Mouse (Mus musculus) cerebellum, adult (tissue): ENCODE measurements around the gene Tacc3.

Source experiments
- ATAC-seq: cut with Nextera tagmentation; 2 replicates; pipeline ENCODE4 v1.9.2; 2017; ENCODE audit warnings: mild to moderate bottlenecking, moderate library complexity, mixed read lengths; ENCODE audit not compliant: insufficient number of reproducible peaks, low FRiP score, low TSS enrichment

Gene Tacc3

DNA sequence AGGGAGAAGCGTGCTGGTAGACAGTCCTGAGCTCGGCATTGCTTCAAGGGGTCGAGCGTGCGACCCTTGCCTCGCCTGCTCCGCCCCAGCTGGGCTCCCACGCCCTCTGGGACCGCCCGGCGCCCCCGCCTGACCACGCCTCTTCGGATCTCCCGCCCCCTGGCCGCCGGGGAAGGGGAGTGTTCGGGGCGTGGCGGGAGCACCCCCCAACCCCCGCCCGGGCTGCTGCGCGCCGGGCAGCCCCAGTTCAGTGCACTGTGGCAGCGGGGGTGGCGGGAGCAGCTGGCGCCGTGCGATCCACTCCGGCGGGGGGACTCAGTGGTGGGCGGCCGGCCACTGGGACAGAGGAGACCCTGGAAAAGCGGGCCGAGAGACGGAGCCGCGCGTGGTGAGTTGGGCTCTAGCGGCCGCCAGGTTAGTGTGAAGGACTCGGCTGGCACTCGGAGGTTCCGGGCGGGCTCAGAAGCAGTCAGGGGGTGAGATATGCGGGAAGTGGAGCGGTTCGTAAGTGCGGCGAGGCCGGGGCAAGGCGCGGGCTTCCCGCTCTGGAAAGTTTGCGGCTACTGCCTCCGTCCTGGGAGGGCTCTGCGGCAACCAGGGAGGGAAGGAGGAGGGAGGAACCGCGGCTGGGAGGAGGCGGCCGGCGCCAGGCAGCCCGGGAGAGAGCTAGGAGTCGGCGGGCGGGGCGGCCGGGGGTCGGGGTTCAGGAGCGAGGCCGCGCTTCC lies 63.8 kb downstream of the Tacc3 start, which contains the start of gene Fgfr3:
Gene Fgfr3 (plus strand): TSS at position 134 of the 725 bp plus-strand sequence.
- ATAC-seq = no peak

DNA sequence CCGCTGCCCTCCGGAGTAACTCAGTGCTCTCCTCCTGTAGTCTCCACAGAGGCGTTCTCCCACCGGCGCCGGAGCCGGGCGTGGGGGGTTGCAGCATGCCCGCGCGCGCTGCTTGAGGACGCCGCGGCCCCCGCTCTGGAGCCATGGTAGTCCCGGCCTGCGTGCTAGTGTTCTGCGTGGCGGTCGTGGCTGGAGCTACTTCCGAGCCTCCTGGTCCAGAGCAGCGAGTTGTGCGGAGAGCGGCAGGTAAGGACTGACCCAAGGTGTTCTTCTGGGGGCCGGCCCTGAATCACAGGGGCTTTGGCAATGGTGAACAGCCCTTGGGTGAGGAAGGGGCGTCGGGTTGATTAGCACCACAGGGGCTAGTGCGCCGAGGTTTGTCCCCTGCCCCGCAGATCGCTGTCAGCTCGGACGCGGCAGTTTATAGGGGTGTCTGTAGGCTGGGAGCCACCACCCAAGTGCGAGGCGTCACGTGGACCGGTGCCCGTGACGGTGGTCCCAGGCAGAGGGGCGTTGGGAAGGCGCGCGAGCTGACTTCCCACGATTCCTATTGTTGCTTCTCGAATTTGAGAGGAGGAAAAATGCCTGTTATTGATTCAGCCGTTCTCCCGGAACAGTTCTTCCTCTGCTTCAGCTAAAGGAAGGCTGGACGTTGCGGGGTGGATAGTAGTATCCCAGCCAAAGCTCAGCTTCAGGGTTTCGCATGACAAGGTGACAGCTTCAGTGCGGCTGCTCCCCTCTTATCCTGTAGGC lies 64.5 kb downstream of the Tacc3 start:
- ATAC-seq = no peak

DNA sequence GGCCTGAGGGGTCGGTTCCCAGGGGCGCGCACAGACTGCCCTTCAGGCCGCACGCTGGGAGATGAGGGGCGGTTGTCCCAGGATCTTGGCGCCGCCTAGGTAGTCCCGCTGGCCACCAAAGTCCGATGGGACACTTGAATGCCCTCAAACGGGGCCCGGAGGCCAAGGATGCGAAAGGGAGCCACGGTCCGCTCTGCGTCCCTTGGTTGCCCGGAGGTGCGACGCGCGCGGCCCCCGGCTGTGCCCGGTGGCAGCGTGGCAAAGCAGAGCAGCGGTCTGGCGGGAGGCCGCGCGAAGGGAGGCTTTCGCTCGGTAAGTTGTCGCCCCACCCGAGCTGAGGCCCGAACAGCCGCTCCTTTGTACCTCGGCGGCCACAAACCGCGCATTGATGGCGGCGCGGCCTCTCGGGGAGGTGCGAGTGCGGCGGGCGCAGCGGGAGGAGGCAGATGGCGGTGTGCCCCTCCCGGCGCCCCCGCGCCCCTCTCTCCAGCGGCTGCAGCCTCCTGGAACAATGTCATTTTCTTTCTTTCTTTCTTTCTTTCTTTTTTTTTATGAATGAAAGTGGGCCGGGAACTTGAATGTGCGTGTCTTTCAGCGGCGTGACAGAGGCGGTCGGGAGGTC lies 65.2 kb downstream of the Tacc3 start:
- ATAC-seq = no peak

DNA sequence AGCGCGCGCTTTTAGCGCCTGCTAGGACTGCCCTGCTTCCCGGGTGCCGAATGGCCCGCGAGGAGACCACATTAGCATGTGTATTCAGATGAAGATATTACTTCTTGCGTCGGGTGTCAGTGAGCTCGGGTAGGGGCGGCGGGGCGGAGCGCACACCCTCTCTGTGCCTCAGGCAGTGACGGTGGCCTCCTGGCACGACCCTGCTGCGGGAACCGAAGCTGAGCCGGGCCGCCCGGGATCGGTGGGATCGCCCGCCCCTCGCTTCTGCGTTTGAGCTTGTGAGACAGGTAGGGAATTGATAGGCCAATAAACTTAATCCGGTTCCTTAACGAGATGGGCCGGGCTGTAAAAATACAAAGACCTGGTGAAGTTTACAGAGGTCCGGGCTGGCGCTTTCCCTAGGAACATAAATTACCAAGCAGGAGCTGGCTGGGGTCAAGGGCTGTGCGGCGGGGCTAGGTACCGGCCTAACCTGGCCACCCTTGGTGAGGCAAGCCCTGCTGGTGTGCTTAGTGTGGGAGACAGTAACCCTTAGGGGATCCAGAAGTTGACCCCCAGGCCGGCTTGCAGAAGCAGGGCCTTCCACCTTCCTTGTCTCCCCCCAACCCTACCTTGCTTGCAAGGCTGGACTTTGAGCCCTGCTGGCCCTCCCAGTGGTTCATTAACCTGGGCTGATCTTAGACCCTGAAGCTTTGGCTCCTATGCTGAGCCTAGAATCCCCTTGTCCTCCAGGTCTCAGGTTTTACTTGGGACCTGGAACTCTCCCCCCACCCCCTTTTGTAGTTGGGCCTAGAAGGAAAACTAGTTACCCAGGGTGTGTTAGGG lies 65.9 kb downstream of the Tacc3 start:
- ATAC-seq = no peak

DNA sequence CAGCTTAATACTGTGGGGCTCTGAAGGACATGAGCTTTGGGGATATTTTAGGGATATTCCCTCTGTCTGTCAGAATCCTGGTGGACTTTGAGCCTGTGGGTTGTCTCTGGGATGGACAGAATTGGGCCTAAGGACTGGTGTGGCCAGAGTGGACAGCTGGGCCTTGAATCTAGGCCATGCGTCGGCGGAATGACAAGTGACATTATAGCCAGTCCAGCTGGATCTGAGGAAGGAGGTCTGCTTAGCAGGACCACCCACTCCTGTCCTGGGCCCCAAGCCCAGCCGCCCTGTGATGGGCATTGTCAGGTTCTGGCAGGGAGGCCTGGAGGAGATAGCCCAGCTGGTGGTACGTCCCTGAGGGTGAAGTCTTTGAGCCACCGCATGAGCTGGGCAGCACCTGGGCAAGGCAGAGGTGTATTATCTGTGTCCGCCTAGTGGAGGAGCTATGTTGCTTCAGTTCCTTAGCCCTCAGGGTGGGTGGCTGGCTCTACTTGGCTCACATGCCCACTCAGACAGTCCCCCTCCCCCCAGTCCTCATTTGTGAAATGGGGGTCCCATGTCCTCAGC lies 68.2 kb downstream of the Tacc3 start:
- ATAC-seq = no peak

DNA sequence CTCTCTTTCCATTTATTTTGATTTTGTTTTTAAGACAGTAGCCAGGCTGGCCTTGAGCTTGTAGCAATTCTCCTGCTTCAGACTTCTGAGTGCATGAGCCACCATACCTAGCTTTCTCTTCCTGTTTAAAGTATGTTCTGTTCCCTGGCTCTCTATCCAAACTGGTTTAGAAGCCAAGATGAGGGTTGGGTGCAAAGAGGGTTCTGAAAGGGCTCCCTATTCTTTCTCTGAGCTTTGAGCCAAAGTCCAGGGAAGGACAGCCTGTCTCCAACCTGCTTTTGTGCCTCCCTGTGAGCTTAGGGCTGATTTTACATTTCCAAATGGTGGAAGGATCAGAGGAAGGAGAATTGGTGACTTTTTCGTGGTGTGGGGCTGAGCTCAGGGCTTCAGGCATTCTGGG lies 69.0 kb downstream of the Tacc3 start:
- no peak for ATAC-seq
